Mouse (Mus musculus) lung, postnatal 10 days (tissue): ENCODE results near the gene Map1lc3b.

Source experiments
- DNase-seq: peaks from one replicate; pipeline ENCODE4 v3.0.0; 2021

Gene Map1lc3b

DNA sequence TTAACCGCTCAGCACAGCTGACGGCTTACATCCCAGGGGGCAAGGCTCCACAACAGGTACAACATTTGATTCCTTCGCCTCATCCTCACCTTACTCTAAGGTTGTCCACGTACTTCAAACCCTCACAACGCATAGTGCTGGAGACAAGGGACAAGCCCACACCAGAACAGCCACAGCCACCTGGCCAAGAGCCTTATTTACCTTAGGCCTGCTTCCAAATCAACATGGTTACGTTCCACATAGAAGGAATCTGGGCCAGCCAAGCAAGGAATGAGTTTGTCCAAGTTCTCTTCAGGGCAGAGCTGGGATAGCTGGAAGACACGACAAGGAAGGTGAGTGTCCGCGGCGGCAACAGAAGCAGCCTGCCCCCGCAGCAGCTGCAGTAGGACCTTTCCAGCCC lies 19.8 kb downstream of the Map1lc3b start:
- no peak for DNase-seq

- no peak for DNase-seq
These were observed 23.3 kb downstream of the Map1lc3b start for GRCm38 (mm10) chr8:121613419-121613818.

GRCm38 (mm10) chr8:121619401-121619995 lies 29.3 kb downstream of the Map1lc3b start:
- peak; percentile 89 for DNase-seq

- DNase-seq = peak; percentile 78
These were observed 30.8 kb downstream of the Map1lc3b start for GRCm38 (mm10) chr8:121620801-121621516.

DNA sequence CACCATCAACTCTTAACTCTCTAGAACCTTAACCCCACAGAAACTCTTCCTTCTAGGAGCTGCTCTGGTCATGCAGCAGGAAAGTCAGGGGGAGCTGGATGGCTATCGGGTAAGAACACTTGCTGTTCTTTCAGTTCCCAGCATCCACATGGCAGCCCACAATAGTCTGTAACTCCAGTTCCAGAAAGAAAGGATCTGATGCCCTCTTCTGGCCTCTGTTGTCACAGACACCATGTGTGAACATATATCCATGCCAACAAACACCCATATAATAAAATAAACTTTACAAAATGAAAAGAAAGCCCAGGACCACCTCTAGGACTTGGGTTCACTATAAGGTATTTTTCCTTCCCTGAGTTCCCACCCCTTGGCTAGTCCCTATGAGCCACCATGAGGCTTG lies 31.7 kb downstream of the Map1lc3b start:
- DNase-seq = peak; percentile 54

DNA sequence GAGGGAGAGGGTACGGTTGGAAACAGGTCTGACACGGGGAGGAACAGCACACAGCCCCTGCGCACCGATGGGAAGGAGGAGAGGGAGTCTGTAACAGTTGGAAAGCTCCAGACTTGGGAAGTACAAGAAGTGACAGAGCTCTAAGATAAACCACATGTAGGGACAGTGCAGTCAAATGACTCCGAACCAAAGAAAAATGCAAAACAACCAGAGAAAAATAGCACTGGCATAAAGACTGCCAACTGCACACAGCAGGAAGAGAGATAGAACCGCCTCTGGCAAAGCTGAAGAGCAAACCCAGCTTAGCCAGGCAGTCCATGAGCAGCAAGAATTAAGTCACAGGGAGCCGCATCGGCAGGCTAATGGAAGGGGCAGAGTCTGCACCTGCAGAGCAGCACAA lies 32.9 kb downstream of the Map1lc3b start:
- DNase-seq = no peak

DNA sequence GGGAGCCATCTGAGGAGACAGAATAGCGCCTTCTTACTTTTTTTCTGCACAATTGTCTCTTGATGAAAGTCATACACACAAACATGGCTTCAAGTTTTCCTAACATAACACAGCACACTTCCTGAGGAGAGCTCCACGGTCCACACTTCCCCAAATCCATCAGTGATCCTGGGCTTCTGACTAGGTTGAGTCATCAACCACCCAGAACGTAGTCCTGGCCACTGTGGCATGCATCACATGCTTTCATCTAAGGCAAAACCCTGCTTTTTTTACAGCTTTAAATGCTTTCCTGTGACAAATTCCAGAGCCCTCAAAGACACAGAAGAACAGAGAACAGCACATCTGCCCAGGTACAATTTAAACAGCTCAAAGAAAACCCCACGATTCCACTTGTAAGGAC lies 38.5 kb downstream of the Map1lc3b start:
- no peak for DNase-seq

GRCm38 (mm10) chr8:121631645-121632071 lies 41.5 kb downstream of the Map1lc3b start:
- DNase-seq = peak; percentile 69

DNA sequence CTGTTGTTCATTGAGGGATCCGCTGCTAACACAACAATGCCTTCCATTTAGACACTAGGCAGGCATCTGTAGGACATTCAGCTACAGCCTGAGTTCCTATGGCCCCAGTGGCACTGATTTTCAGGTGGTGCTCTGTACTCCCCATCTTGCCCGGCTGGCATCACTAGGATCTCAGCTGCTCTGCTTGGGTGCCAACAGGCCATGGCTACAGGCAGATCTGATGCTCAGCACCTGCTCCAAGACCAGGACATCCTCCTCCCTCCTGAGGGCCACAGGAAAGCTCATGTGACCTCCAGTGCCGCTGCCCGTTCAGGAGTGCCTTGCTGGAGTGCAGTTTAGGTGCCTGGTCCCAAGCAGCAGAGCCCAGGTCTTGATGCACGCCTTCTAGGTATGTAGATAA lies 42.2 kb downstream of the Map1lc3b start:
- DNase-seq = no peak

DNA sequence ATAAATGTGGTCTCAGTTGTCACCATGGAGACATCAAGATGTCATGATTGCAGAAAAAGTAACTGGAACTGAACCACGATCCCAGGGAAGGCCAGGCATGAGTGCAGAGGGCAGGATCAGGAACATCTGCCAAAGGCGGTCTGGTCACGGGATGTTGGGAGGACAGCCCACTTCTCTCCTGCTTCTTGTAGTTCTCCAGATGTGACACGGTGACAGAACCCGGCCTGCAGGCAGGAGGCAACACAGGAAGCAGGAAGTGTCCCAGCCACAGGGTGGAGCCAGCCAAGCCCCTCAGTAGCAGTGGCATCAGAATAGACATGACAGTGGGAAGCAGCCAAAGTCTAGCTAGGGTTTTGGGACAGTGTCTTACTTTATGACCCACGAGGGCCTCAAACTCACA lies 45.4 kb downstream of the Map1lc3b start:
- DNase-seq = peak; percentile 82

- no peak for DNase-seq
These were observed 46.0 kb downstream of the Map1lc3b start for GRCm38 (mm10) chr8:121636180-121636579.

- no peak for DNase-seq
These were observed 52.6 kb downstream of the Map1lc3b start for GRCm38 (mm10) chr8:121642804-121643203.

DNA sequence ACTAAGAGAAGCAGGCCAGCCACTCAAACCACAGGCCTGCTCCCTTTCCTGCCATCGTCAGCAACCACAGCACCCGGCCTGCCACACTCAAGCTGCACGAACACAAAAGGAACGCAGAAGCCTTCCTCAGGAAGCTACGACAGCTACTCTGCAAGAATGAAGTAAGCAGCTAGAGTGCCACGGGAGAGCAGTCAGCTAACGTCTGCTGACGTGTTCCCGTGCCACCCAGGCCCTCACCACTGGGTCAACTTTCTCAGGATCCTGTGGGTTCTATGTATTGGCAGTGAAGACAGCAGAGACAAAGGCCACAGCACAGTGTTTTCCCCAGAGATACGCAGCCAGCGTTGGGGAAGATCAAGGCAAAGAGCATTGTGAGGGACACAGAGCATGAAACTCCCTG lies 53.2 kb downstream of the Map1lc3b start:
- no peak for DNase-seq

DNA sequence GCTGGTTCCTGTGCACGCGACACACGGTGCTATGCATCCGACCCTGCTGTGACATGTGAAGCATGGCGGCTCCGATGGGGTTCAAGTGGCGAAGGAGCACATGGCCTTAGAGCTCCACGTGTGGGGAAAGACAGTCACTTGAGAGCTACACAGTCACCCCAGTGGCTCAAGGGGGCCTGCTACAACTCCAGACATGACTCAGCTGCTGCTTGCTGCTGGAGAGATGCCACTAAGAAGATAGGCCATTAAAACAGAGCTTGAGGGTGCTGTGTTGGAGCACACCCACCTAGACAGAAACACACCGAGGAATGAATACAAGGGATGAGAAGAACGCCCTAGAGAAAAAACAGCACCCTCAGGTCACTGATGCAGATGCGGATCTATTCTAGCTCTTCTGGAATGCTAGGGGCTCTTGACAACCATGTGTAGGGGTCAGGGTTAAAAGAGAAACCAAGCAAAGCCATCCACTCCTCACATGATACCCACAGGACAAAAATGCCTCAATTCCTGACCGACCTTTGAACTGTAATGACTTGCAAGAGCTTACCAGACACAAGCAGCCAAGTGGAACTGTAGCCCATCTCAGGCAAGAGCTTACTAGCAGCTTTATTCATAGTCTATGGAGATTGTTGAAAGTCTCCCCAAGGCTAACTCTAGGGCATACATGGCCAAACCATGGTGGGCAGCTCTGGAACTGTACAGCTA lies 57.5 kb downstream of the Map1lc3b start:
- DNase-seq = no peak
